Mouse (Mus musculus) ES-CJ7 (cell line): ENCODE measurements at regions not wholly inside any gene's neighbourhood (a gene's known extent, or its start where the extent isn't known, plus 50 kb on each side); places are given as distances from the start of the nearest gene placed in this dataset.
"Not testable (repeated sequence)": the region's sequence is repeated elsewhere in the genome, so short reads cannot be mapped to it uniquely, and the experiment has no call there.

Experiments
- DNase-seq: peaks from one replicate; pipeline ENCODE4 v3.0.0; 2011; ENCODE audit warnings: low read depth, low spot score

DNA sequence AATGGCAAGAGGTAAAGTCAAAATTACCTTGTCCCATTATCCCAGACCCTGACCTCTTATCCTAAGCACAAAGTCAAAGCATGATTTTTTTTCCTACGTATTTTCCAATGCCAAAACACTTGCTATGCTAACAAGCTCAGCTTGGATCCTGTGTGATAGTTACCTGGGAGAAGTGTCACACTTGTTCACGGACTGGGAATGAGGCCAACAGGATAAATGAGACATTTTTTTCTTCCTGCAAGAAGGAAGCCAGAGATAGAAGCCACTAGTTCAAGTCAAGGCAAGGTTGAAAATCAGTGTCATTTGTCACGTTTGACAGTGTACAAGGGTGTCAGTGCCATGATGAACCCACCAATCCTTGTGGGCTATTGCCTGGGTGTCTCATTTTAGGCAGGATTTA is 189.8 kb upstream of the Tas2r119 start:
- no peak for DNase-seq

DNA sequence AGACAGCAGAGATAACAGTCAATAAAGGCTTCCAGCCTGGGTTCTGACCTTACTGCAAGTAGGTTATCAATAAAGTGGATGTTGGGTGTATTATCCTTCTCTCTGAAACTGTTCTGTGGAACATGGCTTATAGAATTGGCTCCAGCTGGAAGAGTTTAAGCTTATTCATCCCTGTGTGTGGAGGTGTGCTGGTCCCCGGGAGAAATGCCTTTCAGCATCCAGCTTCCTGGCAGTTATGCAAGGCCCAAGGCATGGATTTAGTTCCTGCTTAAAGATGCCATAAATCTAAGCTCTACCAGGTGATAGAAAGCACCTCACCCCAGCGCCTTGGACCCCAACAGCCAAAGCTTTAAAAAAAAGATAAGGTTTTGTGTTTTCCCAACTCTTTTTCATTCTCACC is 188.0 kb upstream of the Tas2r119 start:
- no peak for DNase-seq

DNA sequence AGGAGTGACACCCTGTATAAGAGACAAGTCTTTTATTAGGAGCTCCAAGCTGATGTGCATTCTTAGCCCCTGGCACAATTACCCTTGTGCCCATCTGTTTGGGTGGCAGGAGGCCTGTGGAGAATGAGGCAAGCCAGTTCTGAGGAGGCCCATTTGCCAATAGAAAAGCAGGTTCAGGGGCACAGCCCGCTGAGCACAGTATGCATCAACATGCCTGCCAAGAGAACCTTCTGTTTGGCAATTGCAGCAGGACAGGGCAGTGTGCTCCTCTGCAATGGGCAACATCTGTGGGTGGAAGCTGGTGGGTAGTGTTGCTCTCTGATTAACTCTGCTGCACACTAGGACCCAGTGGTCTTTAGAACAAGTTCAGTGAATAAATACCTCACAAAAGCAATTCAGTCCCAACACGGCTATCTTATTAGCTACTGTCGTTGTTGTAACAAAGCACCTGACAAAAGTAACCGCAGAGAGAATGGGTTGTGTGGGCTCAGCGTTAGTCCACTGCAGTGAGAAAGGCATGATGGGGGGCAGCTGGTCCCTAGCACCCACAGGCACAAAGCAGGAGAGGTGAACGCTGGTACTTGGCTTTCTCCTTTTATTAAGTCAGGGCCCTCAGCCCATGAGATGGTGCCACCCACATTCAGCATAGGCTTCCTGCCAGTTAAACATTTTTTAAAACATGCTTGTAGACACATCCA is 187.3 kb upstream of the Tas2r119 start:
- no peak for DNase-seq

DNA sequence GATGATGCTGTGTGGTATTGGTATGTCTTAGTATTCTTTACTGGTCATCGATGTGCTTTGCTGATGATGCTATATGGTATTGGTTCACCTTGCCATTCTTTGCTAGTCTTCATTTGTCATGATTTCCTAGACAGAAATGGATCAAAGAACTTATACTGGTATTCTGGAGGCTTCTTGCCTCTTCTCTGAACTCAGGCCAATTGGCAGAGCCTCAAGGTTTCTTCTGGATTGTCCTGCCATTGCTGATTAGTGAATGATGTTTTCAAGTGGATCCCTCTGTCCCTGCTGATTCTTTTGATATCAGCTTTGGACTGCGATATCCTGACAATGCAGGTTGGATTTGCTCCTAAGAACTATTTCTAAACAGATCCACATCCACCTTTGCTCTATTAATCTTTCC is 179.1 kb upstream of the Tas2r119 start:
- no peak for DNase-seq

DNA sequence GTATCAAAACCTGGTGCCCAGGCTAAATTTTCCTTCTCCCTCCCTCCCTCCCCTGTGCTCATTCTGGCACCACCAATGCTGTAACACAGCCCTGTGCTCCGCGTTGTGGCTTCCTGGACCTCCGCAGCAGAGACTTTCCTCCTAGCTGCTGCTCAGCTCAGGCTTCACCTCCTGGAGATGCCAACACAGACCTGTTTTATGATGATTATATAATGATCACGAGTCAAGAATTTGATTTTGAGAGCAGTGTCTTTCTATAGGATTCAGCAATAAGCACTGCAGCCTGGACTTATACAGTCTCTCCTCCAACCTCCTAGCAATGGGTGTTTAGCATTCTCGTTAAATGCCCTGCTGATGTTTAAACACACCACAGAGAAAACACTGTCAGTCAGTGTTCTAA is 177.5 kb upstream of the Tas2r119 start:
- DNase-seq: no peak

DNA sequence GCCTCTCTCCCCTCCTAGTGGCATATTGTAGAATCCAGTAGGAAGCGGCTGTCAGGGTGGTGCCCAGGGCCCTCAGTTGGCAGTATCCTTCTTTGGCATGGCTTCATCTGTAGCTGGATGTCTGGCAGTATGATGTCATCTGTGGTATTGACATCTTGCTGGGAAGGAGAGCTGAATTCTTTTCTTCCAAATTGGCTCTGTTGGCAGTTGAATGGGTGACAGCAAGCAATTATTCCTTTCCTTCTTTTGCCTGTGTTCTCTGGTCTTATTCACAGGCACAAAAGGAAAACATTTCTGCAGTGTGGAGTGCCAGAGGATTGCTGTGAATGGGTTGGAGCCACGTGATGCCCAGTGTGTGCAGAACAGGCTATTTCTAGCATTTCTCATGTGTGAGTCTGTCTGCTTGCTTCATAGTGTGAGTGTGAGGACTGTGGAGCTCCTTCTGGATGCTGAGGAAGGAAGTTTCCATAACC is 174.1 kb upstream of the Tas2r119 start:
- DNase-seq: no peak

DNA sequence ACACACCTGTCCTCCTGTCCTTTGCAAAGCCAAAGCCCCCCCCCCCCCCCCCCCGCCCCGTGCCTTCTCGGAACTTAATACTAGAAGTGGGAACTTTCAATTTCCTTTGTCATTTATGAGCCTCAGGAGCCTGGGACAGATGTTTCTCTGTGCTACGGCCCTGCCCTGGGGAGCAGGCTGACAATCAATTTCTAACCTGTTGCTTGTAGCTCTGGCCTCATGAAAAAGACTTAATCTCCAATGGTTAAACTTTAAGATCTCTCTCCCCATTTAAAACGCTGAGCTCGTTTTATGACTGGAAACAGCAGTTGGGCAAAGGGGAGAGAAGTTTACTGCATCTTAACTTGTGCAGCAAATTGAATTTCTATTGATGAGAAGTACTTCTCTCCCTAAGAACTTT is 173.6 kb upstream of the Tas2r119 start:
- DNase-seq: no peak

DNA sequence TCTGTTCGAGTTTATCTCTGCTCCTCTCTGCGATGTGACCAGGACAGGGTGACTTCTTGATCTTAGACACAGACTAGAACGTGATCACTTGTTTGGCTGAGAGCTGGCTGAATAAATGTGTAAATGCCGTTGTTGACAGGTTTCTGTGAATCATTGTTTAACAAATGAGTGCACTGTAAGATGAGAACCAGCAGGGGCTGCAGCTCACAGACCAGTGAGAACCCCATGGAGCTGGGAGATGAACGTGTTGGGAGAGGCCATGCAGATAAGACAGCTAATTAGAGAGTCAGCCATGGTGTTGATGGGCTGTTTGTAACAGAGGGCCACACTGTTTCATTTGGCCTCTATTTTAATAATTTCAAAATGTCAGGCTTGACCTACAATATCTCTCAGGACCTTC is 171.1 kb upstream of the Tas2r119 start:
- peak; percentile 11 for DNase-seq

DNA sequence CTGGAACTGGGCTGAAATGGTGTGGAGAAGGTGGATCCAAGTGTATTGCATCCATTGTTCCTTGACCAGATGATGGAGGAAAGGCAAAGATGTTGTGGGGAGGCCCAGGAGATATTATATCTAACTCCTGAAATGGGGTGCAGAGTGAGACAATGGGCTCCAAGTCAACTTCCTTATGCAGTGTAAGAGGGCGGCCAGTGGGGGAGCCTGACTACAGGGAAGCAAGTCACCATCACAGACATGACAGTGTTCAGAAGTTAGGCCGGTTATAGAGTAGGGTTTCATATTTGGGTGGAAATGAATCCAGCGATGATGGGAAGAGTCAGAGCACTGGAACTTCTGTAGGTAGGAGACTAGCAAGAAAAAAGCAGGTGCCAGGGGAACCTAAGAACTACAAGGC is 167.3 kb upstream of the Tas2r119 start:
- DNase-seq: no peak

DNA sequence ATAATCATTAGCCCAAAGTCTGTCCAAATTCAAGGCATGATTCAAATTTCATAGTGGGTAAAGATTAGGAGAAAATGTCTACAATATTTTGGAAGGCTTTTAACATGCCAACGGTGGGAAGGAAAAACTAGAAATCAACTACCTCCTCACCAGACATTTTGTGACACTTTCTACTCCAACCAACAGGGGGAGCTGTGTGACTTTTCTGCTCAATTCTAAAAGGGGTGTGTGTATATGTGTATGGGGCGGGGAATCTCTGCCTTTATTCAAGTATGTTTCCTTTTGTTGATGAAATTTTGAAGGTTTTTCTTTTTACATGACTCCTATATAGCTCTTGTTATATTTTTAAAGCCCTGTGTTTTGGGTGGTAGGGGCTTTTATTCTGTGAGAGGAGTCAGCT is 165.0 kb upstream of the Tas2r119 start:
- DNase-seq: peak; percentile 17

GRCm38 (mm10) chr15:32012838-32013237 is 164.3 kb upstream of the Tas2r119 start:
- DNase-seq: no peak

- DNase-seq: no peak
Measured at GRCm38 (mm10) chr15:32015169-32015568, 161.9 kb upstream of the Tas2r119 start.

GRCm38 (mm10) chr15:32020323-32021008 is 156.6 kb upstream of the Tas2r119 start:
- DNase-seq: no peak

- no peak for DNase-seq
Measured at GRCm38 (mm10) chr15:32021009-32021602, 156.0 kb upstream of the Tas2r119 start.

- no peak for DNase-seq
Measured at GRCm38 (mm10) chr15:32034091-32034490, 143.0 kb upstream of the Tas2r119 start.

GRCm38 (mm10) chr15:32034790-32035189 is 142.3 kb upstream of the Tas2r119 start:
- no peak for DNase-seq

DNA sequence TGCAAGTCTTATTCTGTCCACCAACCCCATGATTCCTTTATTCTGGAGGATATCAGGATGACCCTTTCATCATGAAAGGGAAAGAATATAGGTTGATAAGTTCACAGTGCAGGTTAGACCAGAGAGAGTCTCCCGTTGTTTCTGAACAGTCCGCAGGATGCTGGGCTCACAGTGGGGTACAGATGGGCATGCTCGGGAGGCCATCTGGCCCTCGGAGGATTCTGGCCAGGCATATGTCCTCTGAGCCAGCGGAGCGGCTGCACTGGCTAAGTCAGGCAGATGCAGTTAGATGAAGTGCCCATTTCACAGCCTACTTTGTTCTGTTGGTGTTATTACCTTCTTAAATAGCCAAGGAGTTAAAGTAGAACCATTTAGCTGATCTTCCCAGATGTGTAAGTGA is 135.3 kb upstream of the Tas2r119 start:
- DNase-seq: no peak

GRCm38 (mm10) chr15:32042173-32042572 is 134.9 kb upstream of the Tas2r119 start:
- no peak for DNase-seq

- DNase-seq: no peak
Measured at GRCm38 (mm10) chr15:32042589-32042988, 134.5 kb upstream of the Tas2r119 start.

GRCm38 (mm10) chr15:32043207-32043606 is 133.9 kb upstream of the Tas2r119 start:
- DNase-seq: no peak

DNA sequence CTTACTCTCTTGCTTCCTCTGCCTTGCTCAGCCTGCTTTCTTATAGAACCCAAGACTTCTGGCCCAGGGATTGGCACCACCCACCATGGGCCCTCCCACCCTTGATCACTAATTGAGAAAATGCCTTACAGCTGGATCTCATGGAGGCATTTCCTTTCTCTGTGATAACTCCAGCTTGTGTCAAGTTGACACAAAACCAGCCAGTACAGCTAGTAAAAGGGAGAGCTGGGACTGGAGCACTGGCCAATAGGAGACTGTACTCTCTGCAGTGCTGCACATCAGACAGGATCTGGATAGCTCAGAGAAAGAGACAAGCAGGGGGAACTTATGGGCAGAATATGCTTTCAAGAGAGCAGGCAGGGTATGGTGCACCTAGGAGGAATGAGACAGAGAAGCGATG is 133.4 kb upstream of the Tas2r119 start:
- DNase-seq: not testable (repeated sequence)

DNA sequence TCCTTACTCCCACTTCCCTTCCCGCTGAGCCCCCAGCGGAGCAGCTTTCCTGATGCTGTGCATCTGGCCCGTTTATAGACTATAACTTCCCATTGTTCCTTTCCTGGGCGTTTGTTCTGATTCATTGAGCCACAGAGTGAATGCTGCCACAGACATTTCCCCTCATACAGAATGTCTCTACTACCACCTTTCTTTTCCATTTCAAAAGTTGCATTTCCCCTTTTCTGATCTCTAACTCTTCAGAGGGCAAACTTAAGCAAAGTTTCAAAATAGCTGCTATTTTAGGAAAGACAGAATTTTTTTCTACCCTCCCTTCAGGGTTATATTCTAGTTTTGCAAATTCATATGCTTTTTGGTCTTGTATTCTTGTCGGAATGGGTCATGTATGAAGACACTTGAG is 128.3 kb upstream of the Tas2r119 start:
- no peak for DNase-seq

- DNase-seq: no peak
Measured at GRCm38 (mm10) chr15:32061573-32061972, 115.5 kb upstream of the Tas2r119 start.
